Mouse (Mus musculus) liver, adult 2 months (tissue): ENCODE measurements around the gene Ercc2.

ENCODE experiments used
- CTCF ChIP-seq: fragments of 200-500 bp; IDR thresholded peaks from 2 replicates; pipeline ENCODE4 v1.5.1; 2011; ENCODE audit warnings: low read depth, low read length, control low read depth
- POLR2A ChIP-seq: fragments of 200-500 bp; IDR thresholded peaks from 2 replicates; pipeline ENCODE4 v1.6.1; 2011; ENCODE audit warnings: low read length, control low read depth; ENCODE audit not compliant: insufficient read depth; ENCODE audit errors: extremely low read depth

DNA sequence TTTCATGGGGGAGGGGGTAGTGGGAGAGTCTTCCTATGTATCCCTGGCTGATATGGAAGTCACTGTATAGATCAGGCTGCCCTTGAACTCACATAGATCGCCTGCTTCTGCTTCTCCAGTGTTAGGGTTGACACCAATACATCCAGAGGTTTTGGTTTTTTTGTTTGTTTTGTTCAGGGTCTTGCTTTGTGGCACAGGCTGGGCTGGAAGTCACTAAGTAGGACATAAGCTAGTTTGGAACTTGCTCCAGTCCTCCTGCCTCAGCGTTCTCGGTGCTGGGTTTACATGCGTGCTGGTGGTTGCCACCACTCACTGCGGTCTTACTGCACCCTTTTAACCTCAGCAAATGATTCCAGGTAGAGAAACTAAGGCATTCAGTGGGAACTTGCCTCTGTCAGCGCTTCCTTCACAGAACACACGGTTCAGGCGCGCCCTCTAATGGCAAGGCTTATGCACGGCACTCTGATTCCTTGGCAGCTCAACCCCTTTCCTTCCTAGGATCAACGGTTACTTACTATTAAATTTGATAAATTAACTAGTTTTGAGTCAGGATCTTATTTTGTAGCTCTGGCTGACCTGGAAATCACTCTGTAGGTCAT is 38.5 kb upstream of the Ercc2 start:
- no peak for TF ChIP-seq POLR2A
- peak; percentile 96 for TF ChIP-seq CTCF
